Mouse (Mus musculus) limb, embryonic 11.5 days (tissue): ENCODE data around the gene Tcea3. TPM values are rescaled to one million over a fixed set of nuclear protein-coding genes. Genes with fewer than 3 reads are reported as not detected.

Source experiments
- ATAC-seq: fragments of 200-750 bp; cut with Nextera tagmentation; 2 replicates; pipeline ENCODE4 v1.8.0; 2017; ENCODE audit warnings: low read depth; ENCODE audit not compliant: insufficient number of reproducible peaks, low FRiP score, low TSS enrichment
- DNase-seq: peaks from one replicate; pipeline ENCODE4 v3.0.0-alpha.2; 2015; ENCODE audit warnings: low spot score
- H3K27ac ChIP-seq: fragments of 300-500 bp; sonication (generic); replicated peaks from 2 replicates; pipeline ENCODE4 v1.5.1; 2014; ENCODE audit warnings: low read depth, mild to moderate bottlenecking, low read length
- H3K27me3 ChIP-seq: fragments of 300-500 bp; sonication (generic); 2 replicates; pipeline ENCODE4 v1.6.1; 2014; ENCODE audit warnings: mild to moderate bottlenecking, low read length, mixed read lengths; ENCODE audit not compliant: control insufficient read depth, insufficient read depth
- H3K36me3 ChIP-seq: fragments of 300-500 bp; sonication (generic); 2 replicates; pipeline ENCODE4 v1.6.1; 2014; ENCODE audit warnings: mild to moderate bottlenecking, low read length, moderate library complexity, mixed read lengths; ENCODE audit not compliant: control insufficient read depth, insufficient read depth
- H3K4me1 ChIP-seq: fragments of 300-500 bp; sonication (generic); 2 replicates; pipeline ENCODE4 v1.6.1; 2014; ENCODE audit warnings: low read length, mixed read lengths; ENCODE audit not compliant: control insufficient read depth, insufficient read depth
- H3K4me2 ChIP-seq: fragments of 300-500 bp; sonication (generic); 2 replicates; pipeline ENCODE4 v1.6.1; 2014; ENCODE audit warnings: low read depth, mild to moderate bottlenecking, moderate library complexity; ENCODE audit not compliant: severe bottlenecking
- H3K4me3 ChIP-seq: fragments of 300-500 bp; sonication (generic); 2 replicates; pipeline ENCODE4 v1.5.1; 2014; ENCODE audit warnings: low read depth, low read length
- H3K9ac ChIP-seq: fragments of 300-500 bp; sonication (generic); 2 replicates; pipeline ENCODE4 v1.6.1; 2014; ENCODE audit warnings: mild to moderate bottlenecking, low read length
- H3K9me3 ChIP-seq: fragments of 300-500 bp; sonication (generic); 2 replicates; pipeline ENCODE4 v1.6.1; 2016; ENCODE audit warnings: low read length; ENCODE audit not compliant: control insufficient read depth
- WGBS: fragments of 180-500 bp; shearing (Covaris S2); extraction: QIAGEN DNeasy Blood & Tissue Kit; methylation state at CpG from one replicate; pipeline ENCODE4 v1.1.7; 2014; 5-methylcytosine and 5-hydroxymethylcytosine counted together
- polyA plus RNA-seq: library from polyadenylated mRNA; unstranded; fragments of >200 nt; fragmentation: Nextera tagmentation; extraction: Ambion mirVana; gene quantifications from 2 replicates; pipeline ENCODE4 v1.2.1, GENCODE M21; 2014

Gene Tcea3
- polyA plus RNA-seq, 1 experiment from 2014 or later, result 3.1 TPM

DNA sequence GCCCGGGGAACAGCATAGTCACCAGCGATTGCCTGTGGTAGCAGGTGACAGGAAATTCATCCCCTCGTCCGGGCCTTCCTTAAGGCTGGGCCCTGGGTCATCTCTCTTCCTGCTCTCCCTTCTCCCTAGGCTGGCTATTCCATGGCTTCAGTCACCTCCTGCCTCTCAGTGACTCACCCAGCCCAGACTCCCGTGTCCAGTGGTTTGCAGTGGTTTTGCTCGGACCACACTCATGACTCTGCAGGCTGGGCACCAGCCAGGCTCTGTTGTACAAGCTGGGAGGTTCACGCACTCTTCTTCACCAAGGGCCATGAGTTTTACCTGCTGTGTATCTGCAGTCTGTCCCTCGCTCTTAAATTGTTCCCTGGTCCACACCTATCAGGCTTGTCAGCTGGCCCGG lies 36.6 kb upstream of the Tcea3 start:
- 0 out of 2 replicates have a peak, but pooled peaks cover 2% of the 10 kb centered on the region for H3K27me3 ChIP-seq
- peaks cover 5% of the 10 kb centered on the region; the same call in 1 of the 2 replicates for H3K4me1 ChIP-seq
- no peak overlapping the region for H3K4me2 ChIP-seq
- DNase-seq, result no peak
- ATAC-seq, result no peak
- no peaks in the 10 kb centered on the region for H3K9me3 ChIP-seq
- no peak overlapping the region for H3K9ac ChIP-seq
- no peaks in the 10 kb centered on the region for H3K36me3 ChIP-seq
- no peak overlapping the region for H3K27ac ChIP-seq
- 82% methylated on average over 9 of the region's 9 CpGs for WGBS
- no peak overlapping the region for H3K4me3 ChIP-seq

DNA sequence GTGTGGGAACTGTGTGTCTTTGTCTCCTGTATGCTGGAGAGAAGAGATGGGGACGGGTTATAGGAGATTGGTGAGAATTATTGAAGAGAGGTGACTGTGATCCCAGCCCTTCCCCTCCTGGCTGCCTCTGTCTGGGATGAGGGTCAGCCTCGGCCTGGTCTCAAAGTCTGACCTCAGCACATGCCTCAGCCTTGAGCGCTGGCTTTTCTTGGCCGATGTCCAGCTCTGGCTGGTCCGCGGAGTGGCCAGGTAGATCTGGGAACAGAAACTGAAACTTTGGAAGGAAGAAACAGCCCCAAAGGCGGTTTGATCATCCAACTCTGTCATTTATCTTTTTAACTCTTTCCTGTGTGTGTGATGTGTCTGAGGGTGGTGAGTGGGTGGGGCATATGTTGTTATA lies 33.9 kb upstream of the Tcea3 start:
- 0 out of 2 replicates have a peak, but pooled peaks cover 2% of the 10 kb centered on the region for H3K27me3 ChIP-seq
- ATAC-seq, result no peak
- no peak for DNase-seq
- H3K4me2 ChIP-seq, result no peak overlapping the region
- H3K4me1 ChIP-seq, result peaks cover 6% of the 10 kb centered on the region
- H3K36me3 ChIP-seq, result no peaks in the 10 kb centered on the region
- H3K27ac ChIP-seq, result no peak overlapping the region
- no peaks in the 10 kb centered on the region for H3K9me3 ChIP-seq
- H3K9ac ChIP-seq, result no peak overlapping the region
- WGBS, result 88% methylated on average over 7 of the region's 7 CpGs
- H3K4me3 ChIP-seq, result no peak overlapping the region

DNA sequence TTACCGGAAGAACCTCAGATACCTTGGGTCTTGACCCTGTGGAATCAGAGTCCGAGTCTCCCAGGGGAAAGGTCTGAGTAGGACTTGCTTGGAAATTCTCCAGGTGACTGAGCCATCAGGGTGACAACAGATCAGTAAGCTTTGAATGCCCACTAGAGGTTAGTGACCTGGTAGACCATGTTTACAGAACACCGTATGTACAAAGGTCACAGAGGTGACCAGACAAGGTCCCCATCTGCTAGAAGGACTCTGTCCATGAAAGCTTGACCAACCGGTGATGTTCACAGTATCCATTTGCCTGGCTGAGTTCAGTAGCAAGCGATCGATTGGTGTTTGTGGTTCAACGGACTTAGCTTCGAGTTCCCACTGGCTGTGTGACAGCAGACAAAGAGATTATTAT lies 32.7 kb upstream of the Tcea3 start:
- 91% methylated on average over 8 of the region's 8 CpGs for WGBS
- no peak for DNase-seq
- no peaks in the 10 kb centered on the region for H3K9me3 ChIP-seq
- H3K4me2 ChIP-seq, result no peak overlapping the region
- H3K4me3 ChIP-seq, result no peak overlapping the region
- no peaks in the 10 kb centered on the region for H3K36me3 ChIP-seq
- peaks cover 15% of the 10 kb centered on the region for H3K4me1 ChIP-seq
- no peak overlapping the region; the same call in 1 of the 2 replicates for H3K9ac ChIP-seq
- ATAC-seq, result no peak
- no peak overlapping the region for H3K27ac ChIP-seq
- H3K27me3 ChIP-seq, result peaks cover 7% of the 10 kb centered on the region; the same call in 1 of the 2 replicates

DNA sequence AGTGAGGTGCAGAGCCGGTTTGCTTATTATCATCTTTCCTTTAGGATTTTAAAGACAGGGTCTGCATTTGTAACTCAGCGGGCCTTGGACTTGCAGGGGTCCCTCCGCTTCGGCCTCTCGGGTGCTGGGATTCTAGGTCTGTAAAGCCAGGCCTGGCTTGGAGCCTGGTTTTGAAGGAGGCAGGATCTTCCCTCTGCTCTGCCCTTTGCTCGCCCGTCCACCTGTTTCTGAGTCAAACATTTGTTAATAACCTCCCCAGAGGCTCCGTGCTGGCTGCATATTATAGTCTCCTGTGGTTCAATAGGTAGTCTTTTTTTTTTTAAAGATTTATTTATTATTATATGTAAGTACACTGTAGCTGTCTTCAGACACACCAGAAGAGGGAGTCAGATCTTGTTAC lies 32.0 kb upstream of the Tcea3 start:
- DNase-seq (no peak), ATAC-seq (no peak)
- Histone ChIP-seq H3K4me3 (no peak overlapping the region), H3K27me3 (peaks cover 7% of the 10 kb centered on the region; the same call in 1 of the 2 replicates), H3K9me3 (no peaks in the 10 kb centered on the region), H3K36me3 (no peaks in the 10 kb centered on the region), H3K27ac (no peak overlapping the region), H3K4me1 (peaks cover 18% of the 10 kb centered on the region), H3K9ac (no peak overlapping the region), H3K4me2 (no peak overlapping the region)
- 86% methylated on average over 8 of the region's 8 CpGs for WGBS

DNA sequence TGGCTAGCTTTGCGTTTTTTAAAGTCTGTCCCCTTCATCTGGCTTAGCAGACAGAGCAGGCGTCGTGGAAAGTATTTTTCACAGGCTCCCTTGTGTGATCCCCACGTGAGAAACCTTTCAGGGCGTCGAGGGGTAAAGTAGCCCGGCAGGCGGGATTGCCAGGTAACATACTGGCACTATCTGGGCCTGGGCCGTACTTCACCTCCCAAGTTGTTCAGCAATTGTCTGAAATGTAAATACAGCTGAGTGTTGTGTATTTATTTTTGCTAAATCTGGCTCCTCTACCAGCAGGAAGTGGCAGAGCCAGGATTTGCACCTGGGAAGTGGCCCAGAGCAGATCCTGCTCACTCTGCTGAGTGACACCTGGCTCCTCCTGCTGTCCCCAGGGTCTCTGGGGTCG lies 30.5 kb upstream of the Tcea3 start:
- Histone ChIP-seq H3K4me2 (no peak overlapping the region), H3K9ac (no peak overlapping the region), H3K9me3 (no peaks in the 10 kb centered on the region), H3K4me1 (peaks cover 18% of the 10 kb centered on the region), H3K4me3 (no peak overlapping the region), H3K27ac (no peak overlapping the region), H3K36me3 (no peaks in the 10 kb centered on the region), H3K27me3 (peaks cover 7% of the 10 kb centered on the region; the same call in 1 of the 2 replicates)
- DNase-seq, result no peak
- ATAC-seq, result no peak
- WGBS, result 53% methylated on average over 10 of the region's 10 CpGs

DNA sequence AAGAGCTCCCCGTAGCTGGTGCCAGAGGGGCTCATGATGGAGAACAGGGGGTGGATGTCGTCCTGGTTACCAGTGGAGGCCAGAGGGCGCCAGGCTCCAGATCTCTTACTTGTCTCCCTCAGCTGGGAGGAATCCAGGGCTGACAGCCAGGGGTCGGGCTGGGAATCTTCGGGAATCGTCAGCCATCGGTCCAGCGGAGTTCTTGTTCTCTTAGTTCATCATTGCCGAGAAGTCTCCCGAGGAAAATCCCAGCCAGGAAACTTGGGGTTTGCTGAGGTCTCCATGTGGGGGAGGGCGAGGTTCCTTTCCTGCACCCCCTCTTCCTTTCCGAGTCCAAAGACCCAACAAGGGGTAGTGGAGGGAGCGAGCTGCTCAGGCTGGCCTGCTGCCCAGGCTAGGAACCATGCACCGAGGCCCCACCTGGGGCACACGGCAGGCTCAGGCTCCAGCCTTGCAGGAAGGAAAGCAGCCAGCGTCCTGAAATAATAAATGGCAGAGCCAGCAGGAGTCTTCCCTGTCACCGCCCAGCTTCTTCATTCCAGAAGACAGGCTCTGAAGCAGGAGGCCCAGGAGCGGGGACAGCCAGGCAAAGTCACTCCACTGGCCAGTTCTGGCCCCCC lies 28.8 kb upstream of the Tcea3 start:
- Histone ChIP-seq H3K27me3 (peaks cover 7% of the 10 kb centered on the region; the same call in 1 of the 2 replicates), H3K9me3 (no peaks in the 10 kb centered on the region), H3K9ac (peak overlapping the region; percentile 38), H3K4me3 (no peak overlapping the region), H3K36me3 (no peaks in the 10 kb centered on the region), H3K4me1 (peaks cover 20% of the 10 kb centered on the region), H3K4me2 (0 out of 2 replicates have a peak overlapping the region, but pooled peaks have one; percentile 10), H3K27ac (no peak overlapping the region)
- no peak for ATAC-seq
- WGBS, result 12% methylated on average over 17 of the region's 18 CpGs
- no peak for DNase-seq

DNA sequence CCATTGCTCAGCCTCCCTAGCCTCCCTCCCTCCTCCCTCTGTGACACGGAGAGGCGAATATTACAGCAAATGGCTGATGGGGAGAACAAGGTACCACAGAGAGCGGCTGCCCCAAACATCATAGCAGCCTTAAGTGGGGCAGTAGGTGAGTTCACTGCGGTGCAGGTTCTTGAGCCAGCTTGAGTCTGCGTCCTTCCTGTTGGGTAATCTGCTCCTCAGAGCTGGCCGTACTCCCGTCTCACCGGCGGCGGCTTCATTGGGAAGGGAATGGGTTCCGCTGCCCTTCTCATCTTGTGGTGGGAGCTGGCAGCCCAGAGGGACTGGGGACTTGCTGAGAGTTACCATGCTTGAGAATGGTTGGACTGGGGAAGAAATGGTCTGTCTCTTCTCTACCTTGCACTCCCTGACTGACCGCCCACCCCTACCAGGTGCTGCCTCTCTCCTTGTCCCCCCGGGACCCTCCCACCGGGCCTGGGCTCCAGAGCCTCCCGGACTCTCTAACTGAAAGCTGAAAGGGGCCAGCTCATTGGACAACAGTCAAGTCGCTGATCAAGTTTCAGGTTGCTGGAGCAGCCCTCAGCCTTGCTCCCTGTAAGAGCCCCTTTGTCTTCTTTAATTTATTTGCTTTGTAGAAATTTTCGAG lies 27.3 kb upstream of the Tcea3 start:
- H3K27ac ChIP-seq, result no peak overlapping the region
- peak; percentile 77 for DNase-seq
- H3K9me3 ChIP-seq, result no peaks in the 10 kb centered on the region
- peaks cover 7% of the 10 kb centered on the region; the same call in 1 of the 2 replicates for H3K27me3 ChIP-seq
- H3K4me2 ChIP-seq, result peak overlapping the region; percentile 46
- H3K9ac ChIP-seq, result peak overlapping the region; percentile 27; the same call in 1 of the 2 replicates
- ATAC-seq, result peak; percentile 59; the same call in 1 of the 2 replicates
- H3K4me1 ChIP-seq, result peaks cover 27% of the 10 kb centered on the region
- H3K36me3 ChIP-seq, result no peaks in the 10 kb centered on the region
- peak overlapping the region; percentile 14 for H3K4me3 ChIP-seq
- 5% methylated on average over 17 of the region's 17 CpGs for WGBS

DNA sequence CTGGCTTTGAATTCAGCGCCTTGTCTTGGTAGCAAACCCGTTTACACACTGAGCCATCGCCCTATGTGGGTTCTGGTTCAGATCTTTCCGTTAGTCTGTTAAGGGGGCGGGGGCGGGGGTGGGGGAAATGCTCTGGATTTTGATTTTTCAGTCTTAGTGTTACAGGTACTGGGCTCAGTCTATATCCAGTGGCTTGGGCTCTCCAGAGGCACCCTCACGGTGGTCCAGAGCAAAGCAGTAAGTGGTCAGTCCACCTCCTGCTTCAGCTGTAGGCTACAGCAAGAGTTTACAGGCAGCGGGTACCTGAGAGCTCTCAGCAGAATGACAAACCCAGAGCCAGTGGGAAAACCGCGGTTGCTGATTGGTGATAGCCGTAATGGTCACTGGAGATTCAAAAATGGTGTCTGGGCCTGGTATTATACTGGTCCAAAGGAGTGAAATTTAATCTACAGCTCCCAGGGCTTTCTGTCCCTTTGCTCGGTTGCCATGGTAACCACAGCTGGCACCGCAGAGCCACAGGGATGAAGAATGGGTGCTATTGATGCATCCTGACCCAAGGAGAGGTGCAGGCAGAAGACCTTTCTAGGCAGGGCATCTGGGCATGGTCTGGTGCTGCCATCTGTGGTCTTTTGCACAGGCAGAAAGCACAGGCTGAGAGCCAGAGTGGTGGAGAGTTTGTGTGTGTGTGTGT lies 23.8 kb upstream of the Tcea3 start:
- WGBS, result 75% methylated on average over 13 of the region's 13 CpGs
- Histone ChIP-seq H3K9ac (no peak overlapping the region), H3K27ac (no peak overlapping the region), H3K4me2 (no peak overlapping the region), H3K27me3 (peaks cover 5% of the 10 kb centered on the region; the same call in 1 of the 2 replicates), H3K4me3 (no peak overlapping the region), H3K36me3 (no peaks in the 10 kb centered on the region), H3K9me3 (no peaks in the 10 kb centered on the region), H3K4me1 (peaks cover 21% of the 10 kb centered on the region)
- no peak for ATAC-seq
- DNase-seq, result no peak
